Mouse (Mus musculus) kidney, postnatal 14 days (tissue): ENCODE data around the gene Prr5l.

Experiments
- DNase-seq: peaks from one replicate; pipeline ENCODE4 v3.0.0; 2022; ENCODE audit warnings: mixed read lengths

The Prr5l gene

DNA sequence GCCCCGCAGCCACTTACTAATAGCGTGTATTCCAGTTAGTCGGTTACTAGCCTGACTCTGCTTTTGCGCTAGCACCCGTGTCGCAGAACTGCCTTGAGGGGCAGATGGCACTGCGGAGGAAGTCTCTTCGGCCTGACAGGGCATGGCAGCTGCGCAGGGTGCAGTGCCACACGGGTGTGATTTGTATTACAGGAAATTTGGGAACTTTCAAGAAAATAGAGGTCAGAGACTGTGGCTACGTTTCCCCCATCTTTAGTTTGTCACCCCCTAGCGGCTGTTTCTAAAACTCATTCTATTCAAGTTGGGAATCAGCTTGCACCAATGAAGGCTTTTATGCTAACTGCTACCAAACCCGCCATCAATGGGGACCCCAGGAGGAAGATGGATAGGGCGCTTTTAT, 11.6 kb downstream of the Prr5l start:
- peak; percentile 59 for DNase-seq

DNA sequence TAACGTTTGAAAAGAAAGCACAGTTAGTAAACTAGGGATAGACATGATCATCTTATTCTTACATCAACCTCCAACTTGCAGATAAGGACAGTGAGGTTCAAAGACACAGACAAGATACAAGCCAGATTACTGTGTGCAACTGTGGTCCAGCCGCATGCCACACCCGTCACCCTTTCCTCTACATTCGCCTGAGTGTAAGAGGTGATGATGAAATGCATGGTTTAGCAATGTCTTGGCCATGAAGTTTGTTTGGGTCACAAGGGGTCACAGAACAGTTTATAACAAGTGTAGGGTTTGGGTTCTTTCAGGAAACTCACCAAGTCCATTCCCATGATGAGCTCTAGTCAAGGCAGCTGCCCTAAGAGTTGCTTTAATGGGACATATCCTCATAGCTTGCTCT, 14.1 kb downstream of the Prr5l start:
- DNase-seq = no peak

DNA sequence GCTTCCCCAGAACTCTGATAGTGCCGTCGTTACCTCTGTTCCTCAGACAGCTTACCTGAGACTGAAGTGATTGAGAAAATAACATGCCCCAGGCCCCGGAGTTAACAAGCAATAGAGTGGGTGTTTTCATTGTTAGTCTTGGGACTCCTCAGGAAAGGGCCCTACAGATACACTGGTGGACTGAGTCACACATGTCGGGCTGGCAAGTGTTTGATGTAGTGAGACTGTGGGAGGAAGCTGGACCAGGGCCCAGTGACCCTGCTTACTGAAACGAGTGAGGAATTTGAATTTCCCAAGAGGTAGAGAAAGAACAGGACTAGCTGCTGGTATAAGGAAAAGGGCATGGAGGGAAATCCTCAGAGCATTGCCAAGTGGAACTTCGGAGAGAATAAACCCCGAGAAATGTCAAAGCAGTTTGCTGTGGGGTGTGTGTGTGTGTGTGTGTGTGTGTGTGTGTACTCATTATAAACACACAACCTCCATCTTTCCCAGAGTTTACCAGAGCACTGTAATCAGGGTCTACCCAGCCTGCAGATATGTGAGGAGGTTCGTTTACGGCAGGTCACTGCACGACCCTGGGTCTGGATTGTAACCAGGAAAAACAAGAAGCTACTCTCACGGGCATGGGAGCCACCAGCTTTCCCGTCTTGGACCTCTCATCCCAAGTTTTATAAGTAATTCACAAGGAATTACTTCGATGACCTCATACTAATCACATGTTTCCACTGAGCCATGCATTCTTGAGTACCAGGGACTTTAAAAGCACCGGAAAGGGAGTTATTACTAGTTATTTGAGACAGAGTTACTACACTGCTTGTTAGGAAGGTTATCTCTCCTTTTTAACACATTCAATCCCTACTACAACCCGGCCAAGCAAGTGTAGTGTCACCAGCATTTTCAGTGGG, 20.4 kb downstream of the Prr5l start:
- DNase-seq = peak; percentile 52

GRCm38 (mm10) chr2:101860920-101861485, 21.8 kb downstream of the Prr5l start:
- no peak for DNase-seq

GRCm38 (mm10) chr2:101856174-101856573, 26.7 kb downstream of the Prr5l start:
- no peak for DNase-seq

GRCm38 (mm10) chr2:101854792-101855191, 28.0 kb downstream of the Prr5l start:
- DNase-seq = no peak

GRCm38 (mm10) chr2:101842756-101843155, 40.1 kb downstream of the Prr5l start:
- no peak for DNase-seq

DNA sequence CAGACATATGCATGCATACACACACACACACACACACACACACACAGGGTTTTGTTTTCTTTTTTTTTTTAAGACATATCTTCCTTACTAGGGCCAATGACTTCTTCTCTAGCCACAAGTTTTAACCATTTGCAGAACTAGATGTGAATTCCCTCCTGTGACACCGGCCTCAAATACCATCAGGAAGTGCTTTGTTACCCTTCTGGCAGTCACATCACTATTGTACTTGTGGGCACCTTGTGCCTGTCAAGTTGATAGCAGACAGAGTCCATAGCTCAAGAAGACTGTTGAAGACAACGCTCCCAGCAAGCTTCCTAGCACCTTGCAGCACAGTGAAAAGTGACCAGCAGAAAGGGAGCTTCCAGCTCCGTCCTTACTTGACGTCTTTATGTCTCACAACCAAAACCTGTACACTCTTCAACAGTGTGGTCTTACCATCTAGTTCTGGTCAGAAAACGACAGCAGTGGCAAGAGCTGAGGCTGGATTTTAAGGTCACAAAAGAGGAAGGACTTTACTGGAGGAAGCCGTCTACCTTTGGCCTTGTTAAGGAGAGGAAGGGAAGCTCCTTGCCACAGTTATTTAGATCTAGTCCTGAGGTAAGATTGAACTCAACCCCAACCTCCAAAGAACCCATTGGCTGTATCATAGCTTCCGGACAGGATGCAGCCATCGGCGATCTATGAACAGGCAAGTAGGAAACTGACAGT, 47.9 kb downstream of the Prr5l start:
- no peak for DNase-seq

GRCm38 (mm10) chr2:101832361-101832760, 50.5 kb downstream of the Prr5l start:
- DNase-seq = no peak

- DNase-seq = no peak
Measured at GRCm38 (mm10) chr2:101831851-101832250, 51.0 kb downstream of the Prr5l start.

- DNase-seq = no peak
Measured at GRCm38 (mm10) chr2:101830186-101830915, 52.5 kb downstream of the Prr5l start.

DNA sequence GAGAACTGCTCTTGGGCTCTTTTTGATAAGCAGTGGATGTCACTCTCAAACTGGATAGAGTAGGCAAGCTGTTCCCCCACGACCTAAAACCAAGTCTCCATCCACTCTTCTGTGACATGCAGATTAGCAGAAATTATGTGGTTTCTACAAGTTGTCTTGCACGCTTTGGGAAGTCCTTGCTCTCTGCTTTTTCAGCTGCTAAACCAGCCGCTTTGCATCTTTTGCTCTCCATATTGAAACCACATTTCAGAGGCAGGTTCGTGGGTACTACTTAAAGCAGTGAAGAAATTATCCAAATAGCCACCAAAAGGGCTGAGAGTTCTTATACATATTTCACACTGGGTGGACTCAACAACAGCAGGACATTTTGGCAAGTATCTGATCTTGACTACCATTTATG, 53.8 kb downstream of the Prr5l start:
- no peak for DNase-seq

GRCm38 (mm10) chr2:101828057-101828643, 54.7 kb downstream of the Prr5l start:
- no peak for DNase-seq

DNA sequence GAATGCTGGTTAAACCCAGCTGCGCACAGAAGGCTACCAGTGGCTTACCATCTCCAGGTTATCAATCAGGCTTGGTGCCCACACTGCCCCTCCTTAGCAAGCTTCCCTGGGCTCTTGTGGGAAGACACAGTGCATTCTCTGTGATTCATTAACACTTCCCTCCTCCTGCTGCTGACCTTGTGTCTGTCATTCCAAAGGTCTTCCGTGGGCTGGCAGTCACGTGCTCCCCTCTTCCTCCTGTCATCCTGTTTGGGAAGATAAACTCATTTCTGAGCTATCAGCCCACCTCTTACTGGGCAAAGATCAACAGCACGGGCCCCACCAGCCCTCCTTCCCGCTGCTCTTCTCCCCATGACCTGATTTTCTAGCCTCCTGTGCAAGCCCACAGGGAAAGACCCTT, 55.2 kb downstream of the Prr5l start:
- peak; percentile 86 for DNase-seq

- DNase-seq = no peak
Measured at GRCm38 (mm10) chr2:101826950-101827600, 55.8 kb downstream of the Prr5l start.

DNA sequence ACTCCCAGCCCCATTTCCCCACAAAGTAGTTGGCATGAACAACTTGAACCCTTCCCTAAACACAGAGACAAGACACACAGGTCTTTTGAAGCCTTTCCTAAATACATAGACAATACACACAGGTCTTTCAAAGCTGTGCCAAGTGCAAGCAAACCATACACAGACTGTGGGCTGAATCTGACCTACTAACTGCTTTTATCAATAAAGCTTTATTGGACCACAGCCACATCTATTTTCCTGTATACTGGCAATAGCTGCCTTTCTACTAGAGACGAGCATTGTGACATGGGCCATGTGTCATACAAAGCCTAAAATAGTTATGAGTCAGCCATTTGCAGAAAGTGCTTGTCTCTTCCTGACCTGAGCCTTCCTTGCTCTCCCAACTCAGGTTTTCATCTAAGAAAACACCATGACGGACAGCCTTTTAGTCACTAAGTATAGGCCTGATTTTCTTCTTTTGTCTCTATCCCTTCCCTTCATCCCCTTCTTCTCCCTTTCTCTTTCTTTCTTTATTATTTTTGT, 56.6 kb downstream of the Prr5l start:
- no peak for DNase-seq

- DNase-seq = no peak
Measured at GRCm38 (mm10) chr2:101825226-101826120, 57.4 kb downstream of the Prr5l start.

- no peak for DNase-seq
Measured at GRCm38 (mm10) chr2:101823821-101824220, 59.0 kb downstream of the Prr5l start.

DNA sequence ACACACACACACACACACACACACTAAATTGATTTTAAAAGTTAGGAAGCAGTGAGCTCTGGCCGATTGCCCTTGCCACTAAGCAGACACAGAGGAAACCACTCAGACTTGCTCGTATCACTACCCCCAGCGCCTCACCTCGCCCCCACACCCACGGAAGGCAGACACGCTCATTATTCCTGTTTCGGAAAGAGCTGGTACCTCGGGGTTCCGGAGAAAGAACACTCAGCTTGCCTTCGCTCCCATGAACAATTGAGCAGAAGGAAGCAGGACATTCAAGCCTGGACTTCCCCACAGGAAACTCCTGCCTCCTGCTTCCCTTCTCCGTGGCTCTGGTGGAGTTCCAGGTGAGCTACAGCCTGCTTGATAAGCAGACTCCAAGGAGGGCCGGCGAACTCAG, 60.0 kb downstream of the Prr5l start:
- peak; percentile 70 for DNase-seq

DNA sequence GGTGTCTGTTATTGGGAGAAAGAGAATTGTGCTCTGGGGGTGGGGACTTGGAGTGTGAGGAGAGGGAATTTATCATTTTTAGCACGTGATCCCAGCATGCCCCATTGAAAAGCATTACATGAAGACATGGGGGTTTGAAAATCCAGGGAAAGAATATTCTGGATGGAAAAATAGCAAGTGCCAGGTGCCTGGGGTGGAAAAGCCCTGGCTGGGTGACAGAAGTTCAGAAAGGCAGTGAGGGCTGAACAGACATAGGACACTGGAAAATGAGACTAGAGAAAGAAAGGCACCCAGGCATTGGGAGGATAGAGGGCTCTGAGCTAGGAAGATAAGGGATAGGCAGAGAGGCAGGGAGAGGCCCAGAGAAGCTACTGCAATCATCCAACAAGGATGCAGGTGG, 62.0 kb downstream of the Prr5l start:
- DNase-seq = no peak
